Mouse (Mus musculus) forebrain, postnatal 0 days (tissue): ENCODE results near the gene Pak1. TPM values are rescaled to one million over a fixed set of nuclear protein-coding genes. Genes with fewer than 3 reads are reported as not detected.
A peak's percentile ranks its signal among the peaks of the same experiment; 100 is the strongest.

Source experiments
- ATAC-seq: fragments of 200-750 bp; cut with Nextera tagmentation; 2 replicates; pipeline ENCODE4 v1.8.0; 2017; ENCODE audit warnings: mild to moderate bottlenecking, moderate library complexity
- DNase-seq: peaks from one replicate; pipeline ENCODE4 v3.0.0-alpha.2; 2015
- H3K27ac ChIP-seq: fragments of 300-500 bp; sonication (generic); 2 replicates; pipeline ENCODE4 v1.5.1; 2014; ENCODE audit warnings: low read depth, mild to moderate bottlenecking, antibody characterized with exemption, low read length, moderate library complexity, mixed read lengths
- H3K27me3 ChIP-seq: fragments of 300-500 bp; sonication (generic); 2 replicates; pipeline ENCODE4 v1.6.1; 2014; ENCODE audit warnings: mild to moderate bottlenecking, low read length, mixed read lengths; ENCODE audit not compliant: insufficient read depth
- H3K36me3 ChIP-seq: fragments of 300-500 bp; sonication (generic); 2 replicates; pipeline ENCODE4 v1.6.1; 2014; ENCODE audit warnings: mild to moderate bottlenecking, moderate library complexity; ENCODE audit not compliant: insufficient read depth
- H3K4me1 ChIP-seq: fragments of 300-500 bp; sonication (generic); 2 replicates; pipeline ENCODE4 v1.6.1; 2014; ENCODE audit warnings: antibody characterized with exemption; ENCODE audit not compliant: insufficient read depth
- H3K4me2 ChIP-seq: fragments of 300-500 bp; sonication (generic); 2 replicates; pipeline ENCODE4 v1.6.1; 2014; ENCODE audit warnings: low read depth, mild to moderate bottlenecking, moderate library complexity
- H3K4me3 ChIP-seq: fragments of 300-500 bp; sonication (generic); 2 replicates; pipeline ENCODE4 v1.5.1; 2014; ENCODE audit warnings: low read depth, low read length, mixed read lengths
- H3K9ac ChIP-seq: fragments of 300-500 bp; sonication (generic); 2 replicates; pipeline ENCODE4 v1.6.1; 2014; ENCODE audit warnings: mild to moderate bottlenecking
- H3K9me3 ChIP-seq: fragments of 300-500 bp; sonication (generic); 2 replicates; pipeline ENCODE4 v1.6.1; 2016; ENCODE audit warnings: low read length
- CTCF ChIP-seq: sonication (generic); IDR thresholded peaks from 2 replicates; pipeline ENCODE4 v1.5.1; 2016; ENCODE audit warnings: antibody characterized with exemption, control low read depth, low read depth
- WGBS: fragments of 180-500 bp; shearing (Covaris S2); extraction: QIAGEN DNeasy Blood & Tissue Kit; methylation state at CpG from one replicate; pipeline ENCODE4 v1.1.7; 2014; 5-methylcytosine and 5-hydroxymethylcytosine counted together
- polyA plus RNA-seq: library from polyadenylated mRNA; unstranded; fragments of >200 nt; fragmentation: Nextera tagmentation; extraction: Ambion mirVana; gene quantifications from 2 replicates; pipeline ENCODE4 v1.2.1, GENCODE M21; 2015
- total RNA-seq: library from RNA; depleted of rRNA; stranded (reverse); fragments of >200 nt; gene quantifications from 2 replicates; pipeline ENCODE4 v1.2.3, GENCODE M21; 2014

The Pak1 gene
- total and polyA plus RNA-seq, 2 experiments from 2014 or later, result 135 to 186 TPM

DNA sequence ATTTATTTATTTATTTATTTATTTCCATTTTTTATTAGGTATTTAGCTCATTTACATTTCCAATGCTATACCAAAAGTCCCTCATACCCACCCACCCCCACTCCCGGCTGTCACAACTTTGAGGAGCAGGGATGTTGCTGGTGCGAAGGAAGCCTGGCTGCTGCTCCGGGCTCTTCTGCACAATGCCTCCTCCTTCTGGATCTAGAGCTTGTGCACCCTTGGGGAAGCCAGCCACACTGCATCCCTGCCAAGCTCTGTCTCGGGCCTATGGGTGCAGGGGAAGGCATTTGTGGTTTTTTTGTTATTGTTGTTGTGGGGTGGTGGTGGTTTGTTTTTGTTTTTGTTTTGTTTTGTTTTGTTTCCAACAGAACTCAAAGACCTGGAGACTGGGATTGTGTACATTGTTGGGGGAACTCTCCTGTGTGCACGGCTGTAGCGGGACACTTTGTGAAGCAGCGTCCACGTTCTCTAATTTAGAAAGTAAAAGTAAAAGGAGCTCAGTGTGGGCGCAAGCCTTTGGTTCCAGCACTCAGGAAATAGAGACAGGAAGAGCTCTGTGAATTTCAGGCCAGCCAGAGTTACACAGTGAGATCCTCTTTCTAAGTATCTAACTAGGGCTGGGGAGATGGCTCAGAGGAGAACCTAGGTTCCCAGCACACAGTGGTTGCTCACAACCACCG is 39.7 kb upstream of the Pak1 start:
- H3K4me3 ChIP-seq, result no peak overlapping the region
- WGBS, result 54% methylated on average over 10 of the region's 10 CpGs
- no peaks in the 10 kb centered on the region for H3K36me3 ChIP-seq
- TF ChIP-seq CTCF, result no peak
- no peaks in the 10 kb centered on the region for H3K27me3 ChIP-seq
- no peak overlapping the region for H3K9ac ChIP-seq
- H3K27ac ChIP-seq, result no peak overlapping the region
- ATAC-seq (peak; percentile 25; the same call in 1 of the 2 replicates), DNase-seq (no peak)
- peak overlapping the region; percentile 15; the same call in 1 of the 2 replicates for H3K4me2 ChIP-seq
- no peaks in the 10 kb centered on the region for H3K9me3 ChIP-seq
- H3K4me1 ChIP-seq, result no peaks in the 10 kb centered on the region

DNA sequence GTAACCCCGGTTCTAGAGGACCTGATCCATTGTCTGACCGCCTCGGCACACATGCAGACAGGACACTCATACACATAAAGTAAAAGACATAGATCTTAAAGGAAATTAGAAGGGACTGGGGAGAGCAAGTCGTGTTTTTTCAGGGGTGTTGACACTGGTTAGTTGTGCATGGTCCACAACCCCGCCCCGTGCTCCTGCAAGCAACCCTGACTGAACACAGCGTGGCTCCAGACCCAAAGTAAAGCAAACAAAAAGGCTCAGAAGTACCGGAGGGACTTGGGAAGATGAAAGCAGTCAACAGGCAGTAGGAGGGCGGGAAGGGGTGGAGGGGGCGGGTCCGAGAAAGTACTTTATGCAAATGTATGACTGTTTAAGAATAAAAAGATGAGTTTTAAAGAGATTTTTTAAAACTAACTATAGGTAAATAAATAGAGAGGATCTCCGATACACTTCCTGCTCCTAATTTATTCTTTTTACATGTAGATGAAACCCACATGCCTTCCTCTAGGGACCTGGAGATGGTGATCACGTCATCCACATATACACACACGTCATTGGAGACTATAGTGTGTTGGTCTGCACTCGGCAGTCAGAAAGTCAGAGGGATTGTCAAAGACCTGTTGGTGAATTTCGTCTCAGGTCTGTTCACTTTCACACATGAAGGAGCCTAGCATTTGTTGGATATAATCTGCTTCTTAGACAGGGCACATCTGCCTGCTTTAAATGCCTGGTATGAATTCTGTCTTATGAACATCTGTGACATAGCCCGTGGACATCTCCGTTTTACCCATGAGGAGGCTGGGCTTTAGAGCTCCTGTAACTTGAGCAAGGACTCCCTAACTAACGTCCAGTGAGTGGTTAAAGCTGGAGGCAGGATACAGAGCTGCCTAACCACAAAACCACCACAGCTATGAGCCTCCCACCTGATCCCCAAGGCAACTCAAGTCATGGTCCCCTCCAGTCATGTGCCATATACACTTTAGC is 38.8 kb upstream of the Pak1 start:
- H3K36me3 ChIP-seq, result no peaks in the 10 kb centered on the region
- no peak overlapping the region for H3K27ac ChIP-seq
- no peak for TF ChIP-seq CTCF
- H3K4me2 ChIP-seq, result peak overlapping the region; percentile 15; the same call in 1 of the 2 replicates
- H3K4me3 ChIP-seq, result no peak overlapping the region
- H3K9ac ChIP-seq, result no peak overlapping the region
- no peaks in the 10 kb centered on the region for H3K9me3 ChIP-seq
- no peaks in the 10 kb centered on the region for H3K27me3 ChIP-seq
- WGBS, result 28% methylated on average over 19 of the region's 19 CpGs
- ATAC-seq (no peak), DNase-seq (no peak)
- H3K4me1 ChIP-seq, result no peaks in the 10 kb centered on the region

GRCm38 (mm10) chr7:97756967-97757881 is 31.1 kb upstream of the Pak1 start:
- DNase-seq (peak; percentile 69), ATAC-seq (peak; percentile 95)
- H3K4me3 ChIP-seq, result no peak overlapping the region; the same call in 1 of the 2 replicates
- WGBS, result 20% methylated on average over 18 of the region's 18 CpGs
- no peak overlapping the region for H3K27ac ChIP-seq
- H3K27me3 ChIP-seq, result no peaks in the 10 kb centered on the region
- H3K9ac ChIP-seq, result peak overlapping the region; percentile 43; the same call in 1 of the 2 replicates
- no peaks in the 10 kb centered on the region for H3K36me3 ChIP-seq
- H3K9me3 ChIP-seq, result no peaks in the 10 kb centered on the region
- TF ChIP-seq CTCF, result no peak
- 0 out of 2 replicates have a peak, but pooled peaks cover 6% of the 10 kb centered on the region for H3K4me1 ChIP-seq
- H3K4me2 ChIP-seq, result peak overlapping the region; percentile 41

GRCm38 (mm10) chr7:97764591-97764990 is 23.8 kb upstream of the Pak1 start:
- no peak overlapping the region for H3K27ac ChIP-seq
- H3K9ac ChIP-seq, result no peak overlapping the region
- no peak for TF ChIP-seq CTCF
- H3K9me3 ChIP-seq, result no peaks in the 10 kb centered on the region
- 83% methylated on average over 11 of the region's 11 CpGs for WGBS
- H3K27me3 ChIP-seq, result no peaks in the 10 kb centered on the region
- ATAC-seq, result no peak
- H3K4me3 ChIP-seq, result no peak overlapping the region
- no peaks in the 10 kb centered on the region for H3K4me1 ChIP-seq
- no peaks in the 10 kb centered on the region for H3K36me3 ChIP-seq
- DNase-seq, result no peak
- H3K4me2 ChIP-seq, result no peak overlapping the region

GRCm38 (mm10) chr7:97765181-97765962 is 23.0 kb upstream of the Pak1 start:
- H3K27ac ChIP-seq, result no peak overlapping the region
- H3K27me3 ChIP-seq, result no peaks in the 10 kb centered on the region
- WGBS, result 87% methylated on average over 21 of the region's 21 CpGs
- no peak for DNase-seq
- H3K4me1 ChIP-seq, result no peaks in the 10 kb centered on the region
- no peaks in the 10 kb centered on the region for H3K36me3 ChIP-seq
- no peak for TF ChIP-seq CTCF
- no peak for ATAC-seq
- H3K9ac ChIP-seq, result no peak overlapping the region
- H3K9me3 ChIP-seq, result no peaks in the 10 kb centered on the region
- no peak overlapping the region for H3K4me2 ChIP-seq
- no peak overlapping the region for H3K4me3 ChIP-seq

GRCm38 (mm10) chr7:97765963-97766347 is 22.4 kb upstream of the Pak1 start:
- Histone ChIP-seq H3K4me2 (no peak overlapping the region), H3K27ac (no peak overlapping the region), H3K4me3 (no peak overlapping the region), H3K9me3 (no peaks in the 10 kb centered on the region), H3K27me3 (no peaks in the 10 kb centered on the region), H3K9ac (no peak overlapping the region), H3K4me1 (no peaks in the 10 kb centered on the region), H3K36me3 (no peaks in the 10 kb centered on the region)
- DNase-seq (no peak), ATAC-seq (no peak)
- no peak for TF ChIP-seq CTCF
- WGBS, result 82% methylated on average over 5 of the region's 5 CpGs
